Mouse (Mus musculus): ENCODE measurements around the gene Capzb. TPM values are rescaled to one million over a fixed set of nuclear protein-coding genes. Genes with fewer than 3 reads are reported as not detected.

Gene Capzb
- polyA plus RNA-seq, 1 experiment = 227 TPM

Other genes starting within 250 kb of the Capzb start
- not detected in 2 replicates for gene Rnf186, start 225.8 kb upstream of the Capzb start, polyA plus RNA-seq (2012; rRNA removed)
- gene Tmco4, start 220.0 kb upstream of the Capzb start, polyA plus RNA-seq (2012; rRNA removed) = 3.3 and 3.4 TPM in 2 replicates
- 6.2 and 6.6 TPM in 2 replicates for gene Htr6, start 117.3 kb upstream of the Capzb start, polyA plus RNA-seq (2012; rRNA removed)
- 78.9 and 79.7 TPM in 2 replicates for gene Nbl1, start 99.9 kb upstream of the Capzb start, polyA plus RNA-seq (2012; rRNA removed)
- gene Minos1, start 61.8 kb upstream of the Capzb start, polyA plus RNA-seq (2012; rRNA removed) = 162 and 170 TPM in 2 replicates
- gene Pqlc2, start 117.8 kb downstream of the Capzb start, polyA plus RNA-seq (2012; rRNA removed) = 19.6 and 19.7 TPM in 2 replicates
- gene Akr7a5, start 117.8 kb downstream of the Capzb start, polyA plus RNA-seq (2012; rRNA removed) = 17.7 and 17.8 TPM in 2 replicates
- gene Mrto4, start 159.7 kb downstream of the Capzb start, polyA plus RNA-seq (2012; rRNA removed) = 52.7 and 53.6 TPM in 2 replicates
- 68.3 and 71.0 TPM in 2 replicates for gene Emc1, start 159.7 kb downstream of the Capzb start, polyA plus RNA-seq (2012; rRNA removed)
- gene Ubr4, start 159.7 kb downstream of the Capzb start, polyA plus RNA-seq (2012; rRNA removed) = 177 and 186 TPM in 2 replicates